Mouse (Mus musculus): Measurements from ENCODE around the gene Gm49384. TPM values are rescaled to one million over a fixed set of nuclear protein-coding genes. Genes with fewer than 3 reads are reported as not detected.

The Gm49384 gene
- 32.5 and 32.9 TPM in 2 replicates for polyA plus RNA-seq (2015; fragmentation: Nextera tagmentation; extraction: Ambion mirVana)

DNA sequence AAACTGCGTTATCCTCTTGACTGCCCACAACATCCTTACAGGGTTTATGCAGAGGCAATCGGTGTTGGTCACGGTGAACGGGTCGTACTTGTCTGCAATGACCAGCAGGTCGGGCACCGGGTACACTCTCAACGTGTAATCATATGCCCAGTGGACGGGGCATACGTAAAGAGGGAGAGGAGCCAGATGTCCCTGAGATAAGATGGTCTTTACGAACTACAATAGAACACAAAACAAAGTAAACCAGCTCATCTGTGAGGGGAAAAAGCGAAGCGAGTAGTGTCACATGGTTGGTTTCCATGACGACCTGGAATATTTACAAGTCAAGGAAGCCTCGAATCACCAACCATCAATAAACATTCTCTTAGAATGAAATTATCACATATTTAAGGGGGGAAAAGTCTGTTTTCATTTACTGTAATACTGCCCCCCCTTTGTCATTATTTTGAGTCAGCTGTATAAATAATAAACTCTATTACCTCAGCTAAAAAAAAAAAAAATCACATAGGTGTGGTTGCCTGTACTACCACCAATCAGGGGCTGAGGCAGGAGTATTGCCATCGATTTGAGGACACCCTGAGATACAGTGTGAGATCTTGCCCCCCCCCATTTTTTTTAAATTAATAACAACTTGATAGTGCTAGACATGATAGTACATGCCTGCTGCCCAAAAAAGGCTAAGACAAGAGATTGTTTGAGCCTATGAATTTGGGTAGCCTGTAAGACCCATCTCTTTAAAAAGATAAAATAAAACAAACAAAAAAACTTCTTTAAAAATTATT is at the start of gene Gm49384:
Gene Gm49384 (minus strand): TSS at position 216 of the 782 bp plus-strand sequence.
- no peak within 1 kb of the TSS for H3K27ac ChIP-seq
- peaks cover 3% of the 10 kb centered on the region; the same call in 1 of the 2 replicates for H3K4me1 ChIP-seq
- no peak within 1 kb of the TSS for H3K9ac ChIP-seq
- no peaks in the 10 kb centered on the region for H3K9me3 ChIP-seq (replicated peaks)
- ATAC-seq = peak; percentile 61; the same call in 1 of the 2 replicates
- H3K27me3 ChIP-seq = no peaks in the 10 kb centered on the region
- WGBS = 77% methylated on average over 16 of the region's 16 CpGs
- H3K4me3 ChIP-seq = no peak within 1 kb of the TSS
- H3K4me2 ChIP-seq = no peak within 1 kb of the TSS
- H3K36me3 ChIP-seq (ENCODE audit: poor library complexity, severe bottlenecking) = peaks cover 46% of the 10 kb centered on the region

DNA sequence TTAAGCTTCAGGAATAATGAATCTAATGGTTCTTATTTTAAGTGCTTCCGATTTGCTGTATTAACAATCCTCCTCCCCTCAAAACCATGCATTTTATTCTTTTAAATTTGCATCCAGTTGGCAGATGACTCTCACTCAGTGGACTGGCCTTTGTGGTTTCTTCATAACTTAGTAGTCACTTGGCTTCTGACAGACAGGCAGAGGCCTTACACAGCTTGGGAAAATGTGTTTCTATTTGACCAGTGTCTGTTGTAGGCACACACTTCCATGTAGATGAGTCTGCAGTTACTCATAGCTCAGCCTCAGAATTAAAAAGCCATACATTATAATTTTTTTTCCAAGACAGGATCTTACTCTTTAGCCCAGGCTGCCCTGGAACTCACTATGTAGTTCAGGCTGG is 49.7 kb upstream of the Gm49384 start:
- H3K36me3 ChIP-seq (ENCODE audit: poor library complexity, severe bottlenecking) = no peaks in the 10 kb centered on the region
- H3K9me3 ChIP-seq (replicated peaks) = no peaks in the 10 kb centered on the region
- no peak for ATAC-seq
- 88% methylated on average over 1 of the region's 1 CpGs for WGBS
- no peak overlapping the region for H3K27ac ChIP-seq
- no peak overlapping the region for H3K9ac ChIP-seq
- H3K4me1 ChIP-seq = no peaks in the 10 kb centered on the region
- no peak overlapping the region for H3K4me2 ChIP-seq
- H3K27me3 ChIP-seq = no peaks in the 10 kb centered on the region
- no peak overlapping the region for H3K4me3 ChIP-seq

DNA sequence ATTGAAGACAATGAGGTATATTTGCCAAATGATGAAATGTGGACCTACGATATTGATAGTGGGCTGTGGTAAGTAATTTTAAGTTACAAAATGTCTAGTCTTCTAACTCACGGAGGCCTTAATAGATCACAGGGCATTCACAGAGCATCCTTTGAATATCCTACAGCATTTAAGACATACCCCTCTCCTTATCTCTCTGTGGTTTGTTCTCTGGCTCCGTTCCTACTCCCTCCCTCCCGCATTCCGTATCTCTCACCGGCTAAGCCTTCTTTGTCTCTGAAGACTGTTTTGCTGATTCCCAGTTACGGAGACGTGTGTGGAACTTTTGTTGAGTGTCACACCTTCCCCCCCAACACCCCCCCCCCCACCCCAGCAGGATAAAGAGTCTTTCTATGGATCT is 46.7 kb upstream of the Gm49384 start:
- Histone ChIP-seq H3K4me1 (no peaks in the 10 kb centered on the region), H3K9me3 (replicated peaks) (no peaks in the 10 kb centered on the region), H3K27ac (no peak overlapping the region), H3K36me3 (ENCODE audit: poor library complexity, severe bottlenecking) (no peaks in the 10 kb centered on the region), H3K9ac (no peak overlapping the region), H3K27me3 (no peaks in the 10 kb centered on the region), H3K4me3 (no peak overlapping the region), H3K4me2 (no peak overlapping the region)
- no peak for ATAC-seq
- WGBS = 80% methylated on average over 8 of the region's 8 CpGs

DNA sequence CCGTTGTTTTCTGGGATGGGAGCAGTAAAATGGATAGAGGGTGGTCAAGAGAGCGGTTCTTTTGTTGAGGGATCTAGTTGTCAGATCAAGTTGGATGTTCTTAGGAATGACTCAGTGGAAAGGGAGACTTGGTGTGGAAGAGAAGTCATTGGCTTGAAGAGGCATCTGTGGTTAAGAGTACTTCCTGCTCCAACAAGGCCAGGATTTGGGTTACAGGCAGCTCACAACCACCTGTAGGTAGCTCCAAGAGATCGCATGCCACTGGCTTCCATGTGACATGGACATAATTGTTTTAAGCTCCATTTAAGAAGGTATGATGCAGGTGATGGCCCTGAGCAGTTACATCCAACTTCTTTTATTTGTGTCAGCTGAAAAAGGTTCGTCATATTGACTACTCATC is 45.7 kb upstream of the Gm49384 start:
- no peak for ATAC-seq
- H3K4me3 ChIP-seq = no peak overlapping the region
- H3K4me1 ChIP-seq = no peaks in the 10 kb centered on the region
- no peak overlapping the region for H3K9ac ChIP-seq
- H3K4me2 ChIP-seq = no peak overlapping the region
- no peaks in the 10 kb centered on the region for H3K27me3 ChIP-seq
- H3K27ac ChIP-seq = no peak overlapping the region
- no peaks in the 10 kb centered on the region for H3K9me3 ChIP-seq (replicated peaks)
- no peaks in the 10 kb centered on the region for H3K36me3 ChIP-seq (ENCODE audit: poor library complexity, severe bottlenecking)
- 87% methylated on average over 4 of the region's 4 CpGs for WGBS

DNA sequence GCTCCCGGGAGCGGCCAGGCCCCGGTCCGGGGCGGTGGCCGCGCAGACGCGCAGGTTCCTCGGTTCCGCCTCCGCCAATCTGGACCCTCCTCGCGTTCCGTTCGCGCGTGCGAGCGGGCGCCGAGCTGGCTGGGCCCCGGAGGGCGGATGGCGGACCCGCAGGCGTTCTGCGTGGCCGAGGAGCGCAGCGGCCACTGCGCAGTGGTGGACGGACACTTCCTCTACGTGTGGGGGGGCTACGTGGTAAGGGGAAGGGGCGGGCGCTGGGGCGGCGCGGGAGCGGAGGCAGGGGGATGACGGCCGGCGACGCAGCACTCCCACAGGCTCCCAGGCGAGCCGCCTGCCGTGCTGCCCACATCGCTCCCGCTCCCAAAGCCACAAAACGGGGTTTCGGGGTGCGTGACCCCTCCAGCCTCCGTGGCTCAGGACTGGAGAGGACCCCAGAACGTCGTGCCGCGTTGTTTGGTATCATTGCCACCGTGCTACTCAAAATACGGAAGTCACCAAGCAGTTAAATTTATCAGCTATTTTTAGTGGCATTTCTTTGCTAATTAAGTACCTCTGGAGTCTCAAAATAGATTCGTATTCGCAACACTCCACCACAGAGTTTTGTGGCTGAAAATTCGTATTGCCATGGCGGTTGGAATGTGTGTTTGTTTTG is 37.8 kb upstream of the Gm49384 start:
- ATAC-seq = peak; percentile 95
- Histone ChIP-seq H3K36me3 (ENCODE audit: poor library complexity, severe bottlenecking) (no peaks in the 10 kb centered on the region), H3K4me2 (peak overlapping the region; percentile 78), H3K4me3 (peak overlapping the region; percentile 71), H3K4me1 (peaks cover 10% of the 10 kb centered on the region; the same call in 1 of the 2 replicates), H3K9me3 (replicated peaks) (no peaks in the 10 kb centered on the region), H3K27me3 (no peaks in the 10 kb centered on the region), H3K9ac (peak overlapping the region; percentile 86), H3K27ac (peak overlapping the region; percentile 63)
- under 1% methylated on average over 52 of the region's 64 CpGs for WGBS

DNA sequence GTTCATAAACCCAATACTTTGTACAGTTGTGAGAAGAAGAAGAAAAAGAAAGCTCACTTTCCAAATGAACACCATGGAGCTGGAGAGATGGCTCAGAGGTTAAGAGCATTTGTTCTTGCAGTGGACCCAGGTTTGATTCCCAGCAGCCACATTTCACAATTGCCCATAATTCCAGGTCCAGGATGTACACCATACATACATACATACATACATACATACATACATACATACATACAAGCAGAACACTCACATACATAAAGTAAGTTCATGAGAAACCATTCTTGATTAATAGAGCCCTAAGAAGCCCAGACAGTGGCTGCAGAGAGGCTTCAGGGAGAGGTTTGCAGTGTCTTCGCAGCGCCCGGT is 37.3 kb upstream of the Gm49384 start:
- peak overlapping the region; percentile 63 for H3K27ac ChIP-seq
- H3K4me1 ChIP-seq = peaks cover 10% of the 10 kb centered on the region; the same call in 1 of the 2 replicates
- WGBS = 0% methylated on average over 3 of the region's 3 CpGs
- peak overlapping the region; percentile 71 for H3K4me3 ChIP-seq
- H3K9me3 ChIP-seq (replicated peaks) = no peaks in the 10 kb centered on the region
- peak overlapping the region; percentile 78 for H3K4me2 ChIP-seq
- ATAC-seq = no peak; the same call in 1 of the 2 replicates
- no peaks in the 10 kb centered on the region for H3K36me3 ChIP-seq (ENCODE audit: poor library complexity, severe bottlenecking)
- H3K27me3 ChIP-seq = no peaks in the 10 kb centered on the region
- peak overlapping the region; percentile 86 for H3K9ac ChIP-seq

DNA sequence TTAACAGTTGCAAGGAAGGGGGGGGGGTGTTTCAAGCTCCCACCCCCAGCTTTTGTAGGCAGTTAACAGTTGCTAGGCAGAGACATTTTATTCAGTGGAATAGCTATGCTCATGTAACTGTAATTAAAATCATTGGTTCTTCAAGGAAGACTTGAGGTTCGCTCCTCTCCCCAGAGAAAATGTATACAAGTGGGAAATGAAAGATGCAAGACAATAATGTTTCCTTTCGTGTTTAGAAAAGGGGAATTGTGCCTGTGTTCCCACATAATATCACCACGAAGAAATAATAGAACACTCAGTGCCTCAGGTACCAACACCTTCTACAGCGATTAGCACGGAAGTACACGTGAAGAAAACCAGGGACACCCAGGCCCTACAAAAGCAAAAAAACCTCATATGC is 36.8 kb upstream of the Gm49384 start, which contains the start of gene Klhdc1:
Gene Klhdc1 (plus strand): TSS at position 301 of the 400 bp plus-strand sequence.
- Histone ChIP-seq H3K27ac (peak within 1 kb of the TSS; percentile 63), H3K36me3 (ENCODE audit: poor library complexity, severe bottlenecking) (no peaks in the 10 kb centered on the region), H3K4me3 (peak within 1 kb of the TSS; percentile 71), H3K9me3 (replicated peaks) (no peaks in the 10 kb centered on the region), H3K4me2 (peak within 1 kb of the TSS; percentile 78), H3K4me1 (peaks cover 10% of the 10 kb centered on the region; the same call in 1 of the 2 replicates), H3K27me3 (no peaks in the 10 kb centered on the region), H3K9ac (peak within 1 kb of the TSS; percentile 86)
- ATAC-seq = no peak
- 73% methylated on average over 6 of the region's 6 CpGs for WGBS

DNA sequence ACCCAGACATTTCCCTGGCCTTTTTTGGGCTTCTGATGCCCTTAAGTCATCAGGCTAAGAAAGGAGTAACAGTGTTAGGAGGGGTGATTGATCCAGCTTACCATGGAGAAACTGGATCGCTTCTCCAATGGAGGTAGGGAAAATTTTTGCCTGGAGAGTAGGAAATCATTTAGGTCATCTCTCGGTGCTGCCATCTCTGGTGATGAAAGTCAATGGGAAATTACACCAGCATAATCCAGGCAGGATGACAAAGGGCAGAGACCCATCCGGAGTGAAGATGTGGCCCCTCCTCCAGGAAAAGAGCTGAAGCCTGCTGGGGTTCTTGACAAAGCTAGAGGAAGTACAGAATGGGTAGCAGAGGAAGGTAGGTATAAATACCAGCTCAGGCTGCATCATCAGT is 34.2 kb upstream of the Gm49384 start:
- no peaks in the 10 kb centered on the region for H3K27me3 ChIP-seq
- no peaks in the 10 kb centered on the region for H3K36me3 ChIP-seq (ENCODE audit: poor library complexity, severe bottlenecking)
- H3K27ac ChIP-seq = no peak overlapping the region
- ATAC-seq = no peak
- peaks cover 10% of the 10 kb centered on the region; the same call in 1 of the 2 replicates for H3K4me1 ChIP-seq
- 53% methylated on average over 3 of the region's 3 CpGs for WGBS
- H3K4me2 ChIP-seq = no peak overlapping the region
- no peaks in the 10 kb centered on the region for H3K9me3 ChIP-seq (replicated peaks)
- H3K9ac ChIP-seq = no peak overlapping the region
- no peak overlapping the region for H3K4me3 ChIP-seq

DNA sequence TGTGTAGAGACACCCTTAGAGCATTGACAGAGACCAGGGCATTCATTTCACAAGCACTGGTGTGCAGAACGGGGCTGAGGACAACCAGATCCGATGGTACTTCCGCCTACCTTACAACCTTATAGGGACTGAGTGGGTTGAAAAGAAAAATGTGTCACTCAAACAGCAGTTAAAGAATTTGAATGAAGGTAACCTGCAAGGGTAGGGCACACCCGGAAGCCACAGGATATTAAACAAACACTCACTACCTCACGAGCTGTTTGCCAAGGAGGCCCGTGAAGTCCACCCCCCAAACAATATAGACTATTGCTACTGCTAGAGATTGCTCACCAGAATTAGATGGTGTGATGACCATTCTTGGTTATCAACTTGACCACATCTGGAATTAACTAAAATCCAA is 31.7 kb upstream of the Gm49384 start:
- Histone ChIP-seq H3K4me1 (peaks cover 2% of the 10 kb centered on the region; the same call in 1 of the 2 replicates), H3K4me2 (no peak overlapping the region), H3K9ac (no peak overlapping the region), H3K36me3 (ENCODE audit: poor library complexity, severe bottlenecking) (no peaks in the 10 kb centered on the region), H3K9me3 (replicated peaks) (no peaks in the 10 kb centered on the region), H3K4me3 (no peak overlapping the region), H3K27ac (no peak overlapping the region), H3K27me3 (no peaks in the 10 kb centered on the region)
- 91% methylated on average over 6 of the region's 6 CpGs for WGBS
- no peak for ATAC-seq

DNA sequence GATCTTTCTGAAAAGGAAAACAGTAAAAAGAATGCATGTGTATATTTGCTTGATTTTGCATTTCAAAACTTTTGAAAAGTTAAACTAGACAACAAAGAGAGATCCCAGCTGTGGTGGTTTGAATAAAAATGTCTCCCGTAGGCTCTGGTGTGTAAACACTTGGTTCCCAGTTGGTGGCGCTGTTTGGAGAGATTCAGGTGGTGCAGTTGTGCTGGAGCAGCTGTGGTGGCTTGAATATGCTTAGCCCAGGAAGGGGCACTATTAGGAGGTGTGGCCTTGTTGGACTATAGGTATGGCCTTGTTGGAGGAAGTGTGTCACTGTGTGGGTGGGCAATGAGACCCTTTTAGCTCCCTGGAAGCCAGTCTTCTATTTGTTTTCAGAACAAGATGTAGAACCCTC is 25.2 kb upstream of the Gm49384 start:
- ATAC-seq = no peak
- Histone ChIP-seq H3K36me3 (ENCODE audit: poor library complexity, severe bottlenecking) (peaks cover 5% of the 10 kb centered on the region; the same call in 1 of the 2 replicates), H3K27me3 (no peaks in the 10 kb centered on the region), H3K4me1 (peaks cover 7% of the 10 kb centered on the region), H3K9ac (no peak overlapping the region), H3K4me3 (no peak overlapping the region), H3K27ac (no peak overlapping the region), H3K9me3 (replicated peaks) (no peaks in the 10 kb centered on the region), H3K4me2 (no peak overlapping the region)
- 70% methylated on average over 2 of the region's 2 CpGs for WGBS

DNA sequence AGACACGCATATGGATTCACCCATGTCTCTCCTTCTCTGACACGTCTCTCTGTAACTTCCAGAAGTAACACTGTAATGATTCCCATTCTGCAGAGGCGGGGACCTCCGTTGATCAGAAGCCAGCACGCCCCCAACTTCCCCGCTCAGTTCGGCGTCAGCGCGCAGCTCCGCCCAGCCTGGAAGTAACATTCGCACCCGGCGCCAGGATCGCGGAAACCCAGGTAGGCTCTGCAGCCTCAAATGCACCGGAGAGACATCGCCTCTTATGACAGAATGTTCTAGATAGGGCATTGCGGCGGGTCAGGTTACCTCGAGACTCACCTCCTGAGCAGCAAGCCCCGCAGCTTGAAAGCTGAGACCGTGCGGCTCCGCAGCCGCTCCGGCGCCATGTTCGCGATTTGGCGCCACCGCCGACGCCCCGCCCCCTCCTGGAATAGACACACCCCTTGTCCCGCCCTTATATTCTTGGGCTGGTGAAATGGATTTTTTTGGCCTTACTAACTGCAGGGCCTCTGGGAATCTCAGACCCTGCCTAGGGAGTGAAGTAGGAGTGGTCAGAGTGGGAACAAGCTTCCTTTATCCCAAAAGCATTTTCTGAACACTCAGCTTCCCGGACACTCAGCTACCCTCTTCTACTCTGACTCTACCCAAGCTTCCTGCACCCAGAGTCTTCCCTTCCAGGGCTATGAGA is 23.9 kb upstream of the Gm49384 start, which contains the start of gene Pole2:
Gene Pole2 (minus strand): TSS at position 420 of the 691 bp plus-strand sequence.
- H3K27ac ChIP-seq = no peak within 1 kb of the TSS; the same call in none of the 2 replicates
- under 1% methylated on average over 37 of the region's 37 CpGs for WGBS

More for the DNA sequence above, 23.9 kb upstream of the Gm49384 start, which contains the start of gene Pole2:
- Histone ChIP-seq H3K36me3 (ENCODE audit: poor library complexity, severe bottlenecking) (peaks cover 10% of the 10 kb centered on the region), H3K4me3 (peak within 1 kb of the TSS; percentile 67), H3K9me3 (replicated peaks) (no peaks in the 10 kb centered on the region), H3K9ac (peak within 1 kb of the TSS; percentile 68), H3K4me1 (peaks cover 7% of the 10 kb centered on the region), H3K4me2 (peak within 1 kb of the TSS; percentile 63), H3K27me3 (no peaks in the 10 kb centered on the region)
- peak; percentile 96 for ATAC-seq

Data from forebrain, embryonic 13.5 days (tissue).